Mouse (Mus musculus) neural tube, embryonic 11.5 days (tissue): ENCODE measurements around the gene Taok3. TPM values are rescaled to one million over a fixed set of nuclear protein-coding genes. Genes with fewer than 3 reads are reported as not detected.

Experiments used
- ATAC-seq: fragments of 200-750 bp; cut with Nextera tagmentation; 2 replicates; pipeline ENCODE4 v1.8.0; 2017; ENCODE audit warnings: moderate number of reproducible peaks, mild to moderate bottlenecking, moderate TSS enrichment, moderate library complexity; ENCODE audit not compliant: insufficient read depth, low FRiP score, low TSS enrichment
- DNase-seq: peaks from one replicate; pipeline ENCODE4 v3.0.0-alpha.2; 2015; ENCODE audit warnings: low spot score
- H3K27ac ChIP-seq: fragments of 300-500 bp; sonication (generic); 2 replicates; pipeline ENCODE4 v1.5.1; 2014; ENCODE audit warnings: low read depth, mild to moderate bottlenecking, low read length
- H3K27me3 ChIP-seq: fragments of 300-500 bp; sonication (generic); 2 replicates; pipeline ENCODE4 v1.6.1; 2014; ENCODE audit warnings: mild to moderate bottlenecking, low read length, mixed read lengths; ENCODE audit not compliant: control insufficient read depth, insufficient read depth
- H3K36me3 ChIP-seq: fragments of 300-500 bp; sonication (generic); 2 replicates; pipeline ENCODE4 v1.6.1; 2014; ENCODE audit warnings: mild to moderate bottlenecking, low read length, moderate library complexity, mixed read lengths; ENCODE audit not compliant: control insufficient read depth, insufficient read depth
- H3K4me1 ChIP-seq: fragments of 300-500 bp; sonication (generic); 2 replicates; pipeline ENCODE4 v1.6.1; 2014; ENCODE audit warnings: low read length, mixed read lengths; ENCODE audit not compliant: control insufficient read depth, insufficient read depth
- H3K4me2 ChIP-seq: fragments of 300-500 bp; sonication (generic); 2 replicates; pipeline ENCODE4 v1.6.1; 2014; ENCODE audit warnings: low read depth, mild to moderate bottlenecking, moderate library complexity
- H3K4me3 ChIP-seq: fragments of 300-500 bp; sonication (generic); 2 replicates; pipeline ENCODE4 v1.5.1; 2014; ENCODE audit warnings: low read depth, low read length
- H3K9ac ChIP-seq: fragments of 300-500 bp; sonication (generic); 2 replicates; pipeline ENCODE4 v1.6.1; 2014; ENCODE audit warnings: mild to moderate bottlenecking, low read length
- H3K9me3 ChIP-seq: fragments of 300-500 bp; sonication (generic); 2 replicates; pipeline ENCODE4 v1.6.1; 2016; ENCODE audit warnings: low read length; ENCODE audit not compliant: control insufficient read depth
- WGBS: fragments of 180-500 bp; shearing (Covaris S2); extraction: QIAGEN DNeasy Blood & Tissue Kit; methylation state at CpG from one replicate; pipeline ENCODE4 v1.1.7; 2014; 5-methylcytosine and 5-hydroxymethylcytosine counted together
- polyA plus RNA-seq: library from polyadenylated mRNA; unstranded; fragments of >200 nt; fragmentation: Nextera tagmentation; extraction: Ambion mirVana; gene quantifications from 2 replicates; pipeline ENCODE4 v1.2.1, GENCODE M21; 2014

Taok3 gene
- polyA plus RNA-seq, 1 experiment from 2014 or later = 20.3 TPM

GRCm38 (mm10) chr5:117134066-117134888 is 14.3 kb downstream of the Taok3 start:
- Histone ChIP-seq H3K4me1 (peaks cover 3% of the 10 kb centered on the region), H3K27me3 (no peaks in the 10 kb centered on the region), H3K4me3 (no peak overlapping the region), H3K36me3 (no peaks in the 10 kb centered on the region), H3K9me3 (no peaks in the 10 kb centered on the region), H3K27ac (no peak overlapping the region), H3K4me2 (no peak overlapping the region), H3K9ac (no peak overlapping the region)
- WGBS = 78% methylated on average over 19 of the region's 19 CpGs
- DNase-seq (no peak), ATAC-seq (no peak)

DNA sequence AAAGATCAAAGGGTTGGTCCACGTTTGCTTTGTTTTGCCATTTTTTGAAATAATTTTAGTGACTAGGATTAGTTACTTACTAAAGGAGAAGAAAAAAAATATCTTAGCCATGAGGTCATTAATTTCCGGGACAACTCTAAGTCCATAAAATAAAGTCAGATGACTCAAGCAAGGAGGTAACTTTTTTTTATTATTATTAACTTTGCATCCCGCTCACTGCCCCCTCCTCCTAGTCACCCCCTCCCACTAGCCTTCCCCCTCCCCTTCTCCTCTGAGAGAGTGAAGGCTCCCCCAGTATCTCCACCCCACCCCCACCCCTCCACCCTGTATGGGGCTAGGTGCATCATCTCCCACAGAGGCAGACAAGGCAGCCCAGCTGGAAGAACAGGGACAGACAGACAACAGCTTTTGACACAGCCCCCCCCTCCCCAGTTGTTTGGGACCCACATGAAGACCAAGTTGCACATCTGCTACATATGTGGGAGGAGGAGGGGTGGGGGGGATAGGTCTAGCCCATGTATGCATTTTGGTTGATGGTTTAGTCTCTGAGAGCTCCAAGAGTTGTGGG is 15.0 kb downstream of the Taok3 start:
- DNase-seq (no peak), ATAC-seq (no peak)
- no peaks in the 10 kb centered on the region for H3K9me3 ChIP-seq
- H3K4me2 ChIP-seq = no peak overlapping the region
- no peaks in the 10 kb centered on the region for H3K36me3 ChIP-seq
- peaks cover 3% of the 10 kb centered on the region for H3K4me1 ChIP-seq
- 88% methylated on average over 3 of the region's 3 CpGs for WGBS
- no peak overlapping the region for H3K9ac ChIP-seq
- H3K27me3 ChIP-seq = no peaks in the 10 kb centered on the region
- H3K4me3 ChIP-seq = no peak overlapping the region
- H3K27ac ChIP-seq = no peak overlapping the region

GRCm38 (mm10) chr5:117135869-117136268 is 15.9 kb downstream of the Taok3 start:
- no peaks in the 10 kb centered on the region for H3K9me3 ChIP-seq
- no peak overlapping the region; the same call in 1 of the 2 replicates for H3K9ac ChIP-seq
- DNase-seq = peak; percentile 48
- H3K27me3 ChIP-seq = no peaks in the 10 kb centered on the region
- H3K36me3 ChIP-seq = no peaks in the 10 kb centered on the region
- H3K4me3 ChIP-seq = no peak overlapping the region
- peaks cover 3% of the 10 kb centered on the region for H3K4me1 ChIP-seq
- ATAC-seq = no peak
- no peak overlapping the region for H3K27ac ChIP-seq
- WGBS = 32% methylated on average over 9 of the region's 9 CpGs
- no peak overlapping the region for H3K4me2 ChIP-seq

- DNase-seq = no peak
- no peak for ATAC-seq
- WGBS = 88% methylated on average over 5 of the region's 5 CpGs
These were observed 16.6 kb downstream of the Taok3 start for GRCm38 (mm10) chr5:117136570-117136969.

GRCm38 (mm10) chr5:117137011-117137410 is 17.1 kb downstream of the Taok3 start:
- 67% methylated on average over 10 of the region's 10 CpGs for WGBS
- DNase-seq = no peak
- no peak overlapping the region for H3K27ac ChIP-seq
- H3K36me3 ChIP-seq = no peaks in the 10 kb centered on the region
- no peaks in the 10 kb centered on the region for H3K9me3 ChIP-seq
- H3K9ac ChIP-seq = no peak overlapping the region
- ATAC-seq = no peak
- no peak overlapping the region for H3K4me2 ChIP-seq
- H3K27me3 ChIP-seq = no peaks in the 10 kb centered on the region
- peaks cover 3% of the 10 kb centered on the region for H3K4me1 ChIP-seq
- no peak overlapping the region for H3K4me3 ChIP-seq

More at GRCm38 (mm10) chr5:117136570-117136969, 16.6 kb downstream of the Taok3 start:
- Histone ChIP-seq H3K4me3 (no peak overlapping the region), H3K4me2 (no peak overlapping the region), H3K9me3 (no peaks in the 10 kb centered on the region), H3K27ac (no peak overlapping the region), H3K9ac (no peak overlapping the region), H3K27me3 (no peaks in the 10 kb centered on the region), H3K36me3 (no peaks in the 10 kb centered on the region), H3K4me1 (peaks cover 3% of the 10 kb centered on the region)

GRCm38 (mm10) chr5:117137594-117137993 is 17.7 kb downstream of the Taok3 start:
- peaks cover 3% of the 10 kb centered on the region for H3K4me1 ChIP-seq
- H3K9ac ChIP-seq = no peak overlapping the region
- H3K36me3 ChIP-seq = no peaks in the 10 kb centered on the region
- WGBS = 75% methylated on average over 8 of the region's 8 CpGs
- H3K27ac ChIP-seq = no peak overlapping the region
- H3K27me3 ChIP-seq = no peaks in the 10 kb centered on the region
- no peaks in the 10 kb centered on the region for H3K9me3 ChIP-seq
- DNase-seq = no peak
- H3K4me3 ChIP-seq = no peak overlapping the region
- ATAC-seq = no peak
- no peak overlapping the region for H3K4me2 ChIP-seq

GRCm38 (mm10) chr5:117138295-117138988 is 18.5 kb downstream of the Taok3 start:
- 82% methylated on average over 11 of the region's 11 CpGs for WGBS
- ATAC-seq (no peak), DNase-seq (no peak)
- no peaks in the 10 kb centered on the region for H3K36me3 ChIP-seq
- H3K9me3 ChIP-seq = no peaks in the 10 kb centered on the region
- H3K4me1 ChIP-seq = peaks cover 3% of the 10 kb centered on the region
- H3K27ac ChIP-seq = no peak overlapping the region
- no peaks in the 10 kb centered on the region for H3K27me3 ChIP-seq
- no peak overlapping the region for H3K4me2 ChIP-seq
- H3K9ac ChIP-seq = no peak overlapping the region
- H3K4me3 ChIP-seq = no peak overlapping the region

GRCm38 (mm10) chr5:117139822-117140221 is 19.9 kb downstream of the Taok3 start:
- peaks cover 3% of the 10 kb centered on the region for H3K4me1 ChIP-seq
- no peak overlapping the region for H3K27ac ChIP-seq
- DNase-seq = no peak
- H3K4me2 ChIP-seq = no peak overlapping the region
- H3K27me3 ChIP-seq = no peaks in the 10 kb centered on the region
- 89% methylated on average over 8 of the region's 8 CpGs for WGBS
- no peaks in the 10 kb centered on the region for H3K36me3 ChIP-seq
- no peak for ATAC-seq
- H3K4me3 ChIP-seq = no peak overlapping the region
- H3K9me3 ChIP-seq = no peaks in the 10 kb centered on the region
- H3K9ac ChIP-seq = no peak overlapping the region
